Mouse (Mus musculus) G1E (cell line): ENCODE data around the gene Gm10570. TPM values are rescaled to one million over a fixed set of nuclear protein-coding genes. Genes with fewer than 3 reads are reported as not detected.

Experiments
- ATAC-seq: 2 replicates; pipeline ENCODE4 v1.8.0; 2016; ENCODE audit warnings: mild to moderate bottlenecking; ENCODE audit not compliant: insufficient number of reproducible peaks, poor library complexity, low FRiP score, severe bottlenecking; ENCODE audit errors: extremely low read depth
- DNase-seq: peaks from one replicate; pipeline ENCODE4 v3.0.0; 2012; ENCODE audit warnings: low spot score
- H3K27me3 ChIP-seq: 2 replicates; pipeline ENCODE4 v1.6.1; 2012; ENCODE audit warnings: mild to moderate bottlenecking, low read length, inconsistent platforms; ENCODE audit not compliant: insufficient read depth
- H3K36me3 ChIP-seq: replicated peaks from 2 replicates; pipeline ENCODE3; 2012; ENCODE audit warnings: mild to moderate bottlenecking, inconsistent platforms
- H3K4me1 ChIP-seq: 2 replicates; pipeline ENCODE4 v1.6.1; 2012; ENCODE audit warnings: low read depth, low read length, inconsistent platforms, mixed read lengths; ENCODE audit not compliant: insufficient read depth
- H3K4me3 ChIP-seq: 2 replicates; pipeline ENCODE4 v1.5.1; 2012; ENCODE audit warnings: low read depth, mild to moderate bottlenecking, inconsistent platforms, low read length, moderate library complexity, mixed read lengths
- H3K9me3 ChIP-seq: replicated peaks from 2 replicates; pipeline ENCODE4 v1.6.1; 2012; ENCODE audit warnings: inconsistent platforms
- CTCF ChIP-seq: IDR thresholded peaks from 2 replicates; pipeline ENCODE4 v1.5.1; 2012; ENCODE audit warnings: low read depth, low read length, inconsistent platforms, mixed read lengths
- GATA1 ChIP-seq: IDR thresholded peaks from 2 replicates; pipeline ENCODE4 v1.6.1; 2012; ENCODE audit warnings: borderline replicate concordance, low read length, inconsistent platforms, mixed read lengths
- GATA2 ChIP-seq: IDR thresholded peaks from 2 replicates; pipeline ENCODE4 v1.6.1; 2012; ENCODE audit warnings: low read depth, low read length, inconsistent platforms, borderline replicate concordance
- POLR2AphosphoS5 ChIP-seq: IDR thresholded peaks from 2 replicates; pipeline ENCODE4 v1.6.1; 2012; ENCODE audit warnings: low read depth, low read length, inconsistent platforms; ENCODE audit not compliant: insufficient replicate concordance
- TAL1 ChIP-seq: conservative IDR thresholded peaks from 2 replicates; pipeline ENCODE4 v1.6.1; 2012; ENCODE audit warnings: low read depth, low read length, inconsistent platforms, mixed read lengths
- polyA plus RNA-seq: library from polyadenylated mRNA; stranded (reverse); fragments of >175 nt; gene quantifications from 2 replicates; pipeline ENCODE4 v1.2.3, GENCODE M21; 2012
- total RNA-seq, 2 experiments: library from RNA; stranded (forward) in 1 of 2; stranded (reverse) in 1 of 2; fragments of 200-1000 nt in 1 of 2; fragments of >200 nt in 1 of 2; fragmentation: Nextera tagmentation in 1 of 2; gene quantifications; 2 replicates each; pipeline ENCODE4 v1.2.3; 2014 to 2017

The Gm10570 gene
- total and polyA plus RNA-seq, 3 experiments: not detected

DNA sequence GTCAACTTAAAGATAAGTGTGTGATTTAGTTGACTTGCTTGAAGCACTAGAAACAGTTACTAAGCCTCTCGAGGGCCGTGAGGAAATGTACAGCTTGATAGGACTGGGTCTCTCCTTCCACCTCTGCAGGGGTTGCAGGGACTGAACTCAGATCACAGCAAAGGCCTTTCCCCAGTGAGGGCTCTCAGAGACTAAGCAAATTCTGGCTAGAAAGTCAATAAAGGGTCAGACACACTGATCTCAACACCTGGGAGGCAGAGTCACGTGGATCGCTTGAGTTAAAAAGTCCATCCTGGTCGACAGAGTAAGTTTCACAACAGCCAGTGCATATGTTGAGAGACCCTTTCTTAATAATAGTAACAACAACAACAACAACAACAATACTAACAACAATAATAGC lies 27.4 kb upstream of the Gm10570 start:
- no peak for TF ChIP-seq POLR2AphosphoS5
- no peak for TF ChIP-seq TAL1
- TF ChIP-seq GATA1: no peak
- no peak for TF ChIP-seq CTCF
- no peak for TF ChIP-seq GATA2
- ATAC-seq: no peak
- Histone ChIP-seq H3K4me3 (no peak overlapping the region), H3K4me1 (peaks cover 15% of the 10 kb centered on the region; the same call in 1 of the 2 replicates), H3K36me3 (peaks cover 70% of the 10 kb centered on the region), H3K27me3 (no peaks in the 10 kb centered on the region), H3K9me3 (no peaks in the 10 kb centered on the region)
- DNase-seq: no peak

GRCm38 (mm10) chr4:130327366-130327765 lies 18.9 kb upstream of the Gm10570 start:
- DNase-seq (no peak), ATAC-seq (no peak)
- Histone ChIP-seq H3K4me3 (no peak overlapping the region), H3K4me1 (peaks cover 14% of the 10 kb centered on the region), H3K9me3 (no peaks in the 10 kb centered on the region), H3K36me3 (peaks cover 85% of the 10 kb centered on the region), H3K27me3 (no peaks in the 10 kb centered on the region)
- no peak for TF ChIP-seq TAL1
- TF ChIP-seq GATA2: no peak
- TF ChIP-seq GATA1: no peak

DNA sequence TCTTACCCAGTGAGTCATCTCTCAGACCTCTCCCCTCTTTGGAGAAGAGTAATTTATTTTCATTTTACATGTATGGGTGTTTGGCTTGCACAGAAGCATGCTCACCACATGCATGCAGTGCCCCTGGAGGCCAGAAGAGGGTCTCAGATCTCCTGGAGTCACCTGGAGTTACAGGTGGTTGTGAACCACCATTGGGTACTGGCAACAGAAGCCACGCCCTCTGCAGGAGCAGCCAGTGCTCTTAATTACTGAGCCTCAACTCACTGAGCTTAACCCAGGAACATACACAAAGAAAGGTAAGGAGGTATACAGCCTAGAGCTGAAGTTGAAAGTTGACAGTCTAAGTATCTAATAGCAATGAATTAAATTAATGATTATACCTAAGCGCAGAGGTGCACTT lies 17.0 kb upstream of the Gm10570 start:
- Histone ChIP-seq H3K36me3 (peaks cover 86% of the 10 kb centered on the region), H3K4me1 (peaks cover 28% of the 10 kb centered on the region), H3K9me3 (no peaks in the 10 kb centered on the region), H3K4me3 (no peak overlapping the region), H3K27me3 (no peaks in the 10 kb centered on the region)
- TF ChIP-seq GATA2: no peak
- TF ChIP-seq CTCF: no peak
- no peak for TF ChIP-seq GATA1
- no peak for TF ChIP-seq TAL1
- no peak for TF ChIP-seq POLR2AphosphoS5
- DNase-seq: no peak
- ATAC-seq: no peak

GRCm38 (mm10) chr4:130323607-130324006 lies 15.1 kb upstream of the Gm10570 start:
- H3K36me3 ChIP-seq: peaks cover 89% of the 10 kb centered on the region
- TF ChIP-seq TAL1 (no peak), GATA2 (no peak), POLR2AphosphoS5 (no peak), GATA1 (no peak), CTCF (no peak)
- no peak for DNase-seq

DNA sequence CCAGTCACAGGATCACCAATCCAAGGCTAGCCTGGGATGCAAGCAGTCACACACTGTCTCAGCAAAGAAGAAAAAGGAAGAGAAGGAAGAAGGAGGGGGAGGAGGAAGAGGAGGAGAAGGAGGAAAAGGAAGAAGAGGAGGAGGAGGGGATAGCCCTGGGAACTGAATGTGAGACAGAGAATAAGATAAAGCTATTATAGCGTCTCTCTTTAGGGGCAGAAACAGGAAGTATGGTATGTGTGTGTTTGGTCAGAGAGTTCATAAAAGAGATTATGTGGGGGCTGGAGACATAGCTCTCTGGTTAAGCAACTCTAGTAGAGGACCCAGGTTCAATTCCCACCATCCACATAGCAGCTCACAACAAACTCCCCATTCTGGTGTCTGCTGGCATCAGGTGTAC lies 14.7 kb upstream of the Gm10570 start:
- DNase-seq (no peak), ATAC-seq (no peak; the same call in 1 of the 2 replicates)
- peaks cover 89% of the 10 kb centered on the region for H3K36me3 ChIP-seq
- H3K9me3 ChIP-seq: no peaks in the 10 kb centered on the region
- TF ChIP-seq GATA2 (no peak), GATA1 (no peak), CTCF (no peak), TAL1 (no peak), POLR2AphosphoS5 (no peak)
- no peaks in the 10 kb centered on the region for H3K27me3 ChIP-seq
- H3K4me1 ChIP-seq: peaks cover 31% of the 10 kb centered on the region
- no peak overlapping the region for H3K4me3 ChIP-seq

More at GRCm38 (mm10) chr4:130323607-130324006, 15.1 kb upstream of the Gm10570 start:
- H3K4me3 ChIP-seq: no peak overlapping the region
- no peaks in the 10 kb centered on the region for H3K9me3 ChIP-seq
- no peaks in the 10 kb centered on the region for H3K27me3 ChIP-seq
- no peak for ATAC-seq
- peaks cover 31% of the 10 kb centered on the region for H3K4me1 ChIP-seq

DNA sequence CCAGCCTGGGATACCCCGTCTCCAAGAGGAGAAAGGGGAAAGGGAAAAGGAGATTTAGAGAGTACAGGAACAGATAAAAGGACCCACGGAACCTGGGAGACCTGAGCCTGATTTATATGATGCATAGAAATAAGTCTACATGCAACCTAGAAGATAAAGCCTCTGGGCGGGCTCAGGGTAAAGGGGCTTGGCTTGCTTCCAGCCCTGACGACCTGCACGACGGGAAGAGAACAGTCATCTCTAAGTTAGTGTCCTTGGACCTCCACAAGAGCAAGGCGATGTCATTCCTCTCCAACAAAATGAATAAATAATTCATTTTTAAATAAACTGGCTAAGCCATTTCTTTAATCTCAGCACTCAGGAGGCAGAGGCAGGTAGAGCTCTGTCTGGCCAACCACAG lies 14.1 kb upstream of the Gm10570 start:
- Histone ChIP-seq H3K4me3 (no peak overlapping the region), H3K27me3 (no peaks in the 10 kb centered on the region), H3K36me3 (peaks cover 89% of the 10 kb centered on the region), H3K4me1 (peaks cover 31% of the 10 kb centered on the region), H3K9me3 (no peaks in the 10 kb centered on the region)
- DNase-seq: no peak
- no peak for ATAC-seq
- TF ChIP-seq GATA1 (no peak), CTCF (no peak), TAL1 (no peak), POLR2AphosphoS5 (no peak), GATA2 (no peak)

DNA sequence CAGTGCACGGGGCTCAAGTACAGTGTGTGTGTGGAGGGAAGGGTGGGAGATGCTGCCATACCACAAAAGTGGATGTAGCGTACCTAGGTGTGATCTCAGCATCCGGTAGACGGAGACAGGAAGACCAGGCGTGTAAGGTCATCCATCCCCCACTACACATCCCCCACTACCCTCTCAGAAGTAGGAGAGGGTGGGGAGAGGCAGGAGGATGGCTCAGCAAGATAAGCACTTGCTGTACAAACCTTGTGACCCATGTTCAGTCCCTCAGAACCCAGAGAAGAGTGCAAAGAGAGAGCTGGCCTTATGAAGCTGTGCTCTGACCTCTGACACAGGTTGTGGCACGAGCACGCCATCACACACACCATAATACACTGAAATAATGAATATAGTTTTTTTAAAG lies 13.2 kb upstream of the Gm10570 start:
- H3K36me3 ChIP-seq: peaks cover 90% of the 10 kb centered on the region
- TF ChIP-seq TAL1 (0 out of 2 replicates have a peak, but pooled peaks have one; percentile 23), GATA1 (no peak)
- H3K27me3 ChIP-seq: no peaks in the 10 kb centered on the region
- H3K4me1 ChIP-seq: peaks cover 31% of the 10 kb centered on the region
- no peaks in the 10 kb centered on the region for H3K9me3 ChIP-seq
- no peak overlapping the region for H3K4me3 ChIP-seq
- DNase-seq (peak; percentile 17), ATAC-seq (peak; percentile 77)
